Mouse (Mus musculus) midbrain, embryonic 14.5 days (tissue): ENCODE measurements around the gene Zdhhc23. TPM values are rescaled to one million over a fixed set of nuclear protein-coding genes. Genes with fewer than 3 reads are reported as not detected.

Experiments used
- ATAC-seq: fragments of 200-750 bp; cut with Nextera tagmentation; 2 replicates; pipeline ENCODE4 v1.8.0; 2017; ENCODE audit warnings: moderate number of reproducible peaks, moderate library complexity; ENCODE audit not compliant: low FRiP score, low TSS enrichment
- DNase-seq: peaks from one replicate; pipeline ENCODE4 v3.0.0-alpha.2; 2015
- H3K27ac ChIP-seq: fragments of 300-500 bp; sonication (generic); replicated peaks from 2 replicates; pipeline ENCODE4 v1.5.1; 2014; ENCODE audit warnings: mild to moderate bottlenecking, low read depth, low read length, moderate library complexity
- H3K27me3 ChIP-seq: fragments of 300-500 bp; sonication (generic); 2 replicates; pipeline ENCODE4 v1.6.1; 2014; ENCODE audit warnings: low read length, control low read depth, mixed read lengths; ENCODE audit not compliant: control insufficient read depth, insufficient read depth
- H3K36me3 ChIP-seq: fragments of 300-500 bp; sonication (generic); 2 replicates; pipeline ENCODE4 v1.6.1; 2014; ENCODE audit warnings: low read length, control low read depth; ENCODE audit not compliant: control insufficient read depth, insufficient read depth
- H3K4me1 ChIP-seq: fragments of 300-500 bp; sonication (generic); 2 replicates; pipeline ENCODE4 v1.6.1; 2014; ENCODE audit warnings: mild to moderate bottlenecking, antibody characterized with exemption, low read length, control low read depth; ENCODE audit not compliant: control insufficient read depth, insufficient read depth
- H3K4me2 ChIP-seq: fragments of 300-500 bp; sonication (generic); 2 replicates; pipeline ENCODE4 v1.6.1; 2014; ENCODE audit warnings: mild to moderate bottlenecking, low read length, moderate library complexity
- H3K4me3 ChIP-seq: fragments of 300-500 bp; sonication (generic); replicated peaks from 2 replicates; pipeline ENCODE4 v1.5.1; 2014; ENCODE audit warnings: low read depth, low read length
- H3K9ac ChIP-seq: fragments of 300-500 bp; sonication (generic); replicated peaks from 2 replicates; pipeline ENCODE4 v1.6.1; 2014; ENCODE audit warnings: mild to moderate bottlenecking, low read length, moderate library complexity
- H3K9me3 ChIP-seq: fragments of 300-500 bp; sonication (generic); 2 replicates; pipeline ENCODE4 v1.6.1; 2016; ENCODE audit warnings: low read length, control low read depth, mixed read lengths; ENCODE audit not compliant: control insufficient read depth
- WGBS: fragments of 180-500 bp; shearing (Covaris S2); extraction: QIAGEN DNeasy Blood & Tissue Kit; methylation state at CpG from one replicate; pipeline ENCODE4 v1.1.7; 2014; 5-methylcytosine and 5-hydroxymethylcytosine counted together
- polyA plus RNA-seq: library from polyadenylated mRNA; unstranded; fragments of >200 nt; fragmentation: Nextera tagmentation; extraction: Ambion mirVana; gene quantifications from 2 replicates; pipeline ENCODE4 v1.2.1, GENCODE M21; 2014

Zdhhc23 gene
- 2.6 and 3.0 TPM in 2 replicates for polyA plus RNA-seq

GRCm38 (mm10) chr16:43979328-43980109 lies at the start of gene Zdhhc23:
Gene Zdhhc23, minus strand, starts transcription at chr16:43979791.
- DNase-seq (peak; percentile 72), ATAC-seq (peak; percentile 79)
- H3K9ac ChIP-seq = peak within 1 kb of the TSS; percentile 61
- H3K4me2 ChIP-seq = peak within 1 kb of the TSS; percentile 99
- H3K4me3 ChIP-seq = peak within 1 kb of the TSS; percentile 71
- peaks cover 7% of the 10 kb centered on the region; the same call in 1 of the 2 replicates for H3K27me3 ChIP-seq
- WGBS = under 1% methylated on average over 101 of the region's 103 CpGs
- H3K27ac ChIP-seq = no peak within 1 kb of the TSS
- H3K9me3 ChIP-seq = no peaks in the 10 kb centered on the region
- no peaks in the 10 kb centered on the region for H3K4me1 ChIP-seq
- H3K36me3 ChIP-seq = no peaks in the 10 kb centered on the region

GRCm38 (mm10) chr16:44029273-44029672 lies 49.7 kb upstream of the Zdhhc23 start:
- 73% methylated on average over 2 of the region's 2 CpGs for WGBS
- no peak overlapping the region for H3K9ac ChIP-seq
- H3K36me3 ChIP-seq = no peaks in the 10 kb centered on the region
- H3K9me3 ChIP-seq = no peaks in the 10 kb centered on the region
- H3K27ac ChIP-seq = no peak overlapping the region
- H3K4me1 ChIP-seq = no peaks in the 10 kb centered on the region
- ATAC-seq (no peak), DNase-seq (no peak)
- H3K4me2 ChIP-seq = no peak overlapping the region
- no peaks in the 10 kb centered on the region for H3K27me3 ChIP-seq
- no peak overlapping the region for H3K4me3 ChIP-seq

GRCm38 (mm10) chr16:44026822-44027221 lies 47.2 kb upstream of the Zdhhc23 start:
- no peak overlapping the region for H3K4me2 ChIP-seq
- H3K27ac ChIP-seq = no peak overlapping the region
- 91% methylated on average over 9 of the region's 9 CpGs for WGBS
- H3K4me3 ChIP-seq = no peak overlapping the region
- no peak for DNase-seq
- no peaks in the 10 kb centered on the region for H3K36me3 ChIP-seq
- H3K27me3 ChIP-seq = no peaks in the 10 kb centered on the region
- H3K9me3 ChIP-seq = no peaks in the 10 kb centered on the region
- no peak for ATAC-seq
- H3K4me1 ChIP-seq = no peaks in the 10 kb centered on the region
- H3K9ac ChIP-seq = no peak overlapping the region

GRCm38 (mm10) chr16:44026210-44026609 lies 46.6 kb upstream of the Zdhhc23 start:
- no peak for ATAC-seq
- H3K4me2 ChIP-seq = no peak overlapping the region
- H3K4me3 ChIP-seq = no peak overlapping the region
- DNase-seq = no peak
- H3K4me1 ChIP-seq = no peaks in the 10 kb centered on the region
- no peak overlapping the region for H3K27ac ChIP-seq
- H3K27me3 ChIP-seq = no peaks in the 10 kb centered on the region
- no peak overlapping the region for H3K9ac ChIP-seq
- H3K9me3 ChIP-seq = no peaks in the 10 kb centered on the region
- no peaks in the 10 kb centered on the region for H3K36me3 ChIP-seq
- WGBS = 66% methylated on average over 6 of the region's 6 CpGs

- DNase-seq (no peak), ATAC-seq (no peak)
- H3K27me3 ChIP-seq = no peaks in the 10 kb centered on the region
- no peaks in the 10 kb centered on the region for H3K36me3 ChIP-seq
- H3K4me1 ChIP-seq = no peaks in the 10 kb centered on the region
- no peak overlapping the region for H3K27ac ChIP-seq
- no peak overlapping the region for H3K9ac ChIP-seq
- WGBS = 90% methylated on average over 2 of the region's 2 CpGs
- H3K4me2 ChIP-seq = no peak overlapping the region
- H3K4me3 ChIP-seq = no peak overlapping the region
- H3K9me3 ChIP-seq = no peaks in the 10 kb centered on the region
Measured at GRCm38 (mm10) chr16:44018986-44019548, 39.5 kb upstream of the Zdhhc23 start.

- no peak overlapping the region for H3K27ac ChIP-seq
- H3K27me3 ChIP-seq = no peaks in the 10 kb centered on the region
- H3K9me3 ChIP-seq = no peaks in the 10 kb centered on the region
- WGBS = 63% methylated on average over 7 of the region's 7 CpGs
- no peak overlapping the region for H3K9ac ChIP-seq
- no peak overlapping the region for H3K4me3 ChIP-seq
- no peak overlapping the region for H3K4me2 ChIP-seq
- DNase-seq (no peak), ATAC-seq (no peak)
- H3K4me1 ChIP-seq = no peaks in the 10 kb centered on the region
- no peaks in the 10 kb centered on the region for H3K36me3 ChIP-seq
Measured at GRCm38 (mm10) chr16:44018372-44018771, 38.8 kb upstream of the Zdhhc23 start.

GRCm38 (mm10) chr16:44017707-44018106 lies 38.1 kb upstream of the Zdhhc23 start:
- no peaks in the 10 kb centered on the region for H3K4me1 ChIP-seq
- no peaks in the 10 kb centered on the region for H3K9me3 ChIP-seq
- H3K4me3 ChIP-seq = no peak overlapping the region
- no peak overlapping the region for H3K27ac ChIP-seq
- no peak overlapping the region for H3K4me2 ChIP-seq
- no peaks in the 10 kb centered on the region for H3K36me3 ChIP-seq
- ATAC-seq (no peak), DNase-seq (no peak)
- WGBS = 87% methylated on average over 4 of the region's 4 CpGs
- H3K27me3 ChIP-seq = no peaks in the 10 kb centered on the region
- no peak overlapping the region for H3K9ac ChIP-seq

GRCm38 (mm10) chr16:44016164-44016563 lies 36.6 kb upstream of the Zdhhc23 start:
- H3K9me3 ChIP-seq = no peaks in the 10 kb centered on the region
- no peaks in the 10 kb centered on the region for H3K4me1 ChIP-seq
- no peaks in the 10 kb centered on the region for H3K27me3 ChIP-seq
- H3K4me3 ChIP-seq = no peak overlapping the region
- no peak overlapping the region for H3K9ac ChIP-seq
- H3K36me3 ChIP-seq = no peaks in the 10 kb centered on the region
- no peak for DNase-seq
- WGBS = 24% methylated on average over 11 of the region's 11 CpGs
- H3K4me2 ChIP-seq = no peak overlapping the region
- no peak for ATAC-seq
- no peak overlapping the region for H3K27ac ChIP-seq
